Mouse (Mus musculus) cerebellum, adult (tissue): ENCODE results near the gene Trpv1.

Source experiments
- ATAC-seq: cut with Nextera tagmentation; 2 replicates; pipeline ENCODE4 v1.9.2; 2017; ENCODE audit warnings: mild to moderate bottlenecking, moderate library complexity, mixed read lengths; ENCODE audit not compliant: insufficient number of reproducible peaks, low FRiP score, low TSS enrichment

The Trpv1 gene

DNA sequence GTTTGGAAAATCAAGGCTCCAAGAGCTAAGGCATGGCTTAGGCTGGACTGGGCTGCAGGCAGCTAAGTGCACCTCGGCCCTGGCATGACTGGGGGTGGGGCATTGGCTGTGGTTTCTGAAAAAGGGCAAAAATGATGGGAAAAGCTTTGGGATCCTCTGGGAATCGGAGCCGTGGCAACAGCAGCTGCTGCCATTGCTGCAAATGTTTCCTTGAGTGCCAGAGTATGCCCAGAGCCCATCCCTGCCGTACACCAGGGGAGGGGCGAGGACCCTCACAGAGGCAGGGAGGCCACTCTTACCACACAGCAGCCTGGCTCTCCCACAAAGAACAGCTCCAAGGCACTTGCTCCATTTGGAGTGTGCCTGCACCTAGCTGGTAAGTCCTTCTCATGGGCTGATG, at the start of gene Trpv1:
Gene Trpv1 (plus strand): TSS at position 301 of the 400 bp plus-strand sequence.
- no peak for ATAC-seq

DNA sequence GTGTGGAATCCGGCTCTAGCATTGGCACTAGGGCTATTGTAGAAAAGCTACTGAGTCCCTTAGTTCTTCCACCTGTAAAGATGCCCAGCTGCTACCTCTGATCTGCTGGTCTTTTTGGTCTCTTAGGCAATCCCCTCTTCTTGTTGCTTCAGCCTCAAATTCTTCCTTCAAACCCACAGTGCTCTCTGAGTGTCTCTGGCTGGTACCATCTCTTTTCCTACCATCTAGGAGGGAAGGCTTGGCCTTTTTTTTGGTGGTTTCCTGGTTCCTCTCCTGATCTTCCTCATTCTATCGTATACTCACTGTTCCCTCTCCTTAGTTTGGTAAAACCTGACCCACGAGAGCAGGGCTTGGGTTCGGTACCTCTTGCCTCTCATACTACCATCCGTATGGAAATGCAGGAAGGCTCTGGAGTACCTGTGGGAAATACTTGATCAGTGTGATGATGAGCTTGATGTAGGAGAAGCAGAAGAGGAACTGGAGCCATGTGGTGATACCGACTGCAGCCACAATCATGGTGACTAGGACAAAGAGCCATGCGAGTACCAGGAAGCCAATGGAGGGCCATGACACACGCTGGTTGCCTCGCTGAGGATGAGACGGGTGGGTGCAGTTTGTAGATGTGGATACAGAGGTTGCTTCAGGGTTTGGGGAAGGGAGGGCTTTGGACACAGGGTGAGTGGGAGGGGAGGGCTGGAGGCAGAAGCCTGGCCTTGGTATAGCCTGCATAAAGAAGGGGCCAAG, 48.0 kb upstream of the Trpv1 start:
- no peak for ATAC-seq

DNA sequence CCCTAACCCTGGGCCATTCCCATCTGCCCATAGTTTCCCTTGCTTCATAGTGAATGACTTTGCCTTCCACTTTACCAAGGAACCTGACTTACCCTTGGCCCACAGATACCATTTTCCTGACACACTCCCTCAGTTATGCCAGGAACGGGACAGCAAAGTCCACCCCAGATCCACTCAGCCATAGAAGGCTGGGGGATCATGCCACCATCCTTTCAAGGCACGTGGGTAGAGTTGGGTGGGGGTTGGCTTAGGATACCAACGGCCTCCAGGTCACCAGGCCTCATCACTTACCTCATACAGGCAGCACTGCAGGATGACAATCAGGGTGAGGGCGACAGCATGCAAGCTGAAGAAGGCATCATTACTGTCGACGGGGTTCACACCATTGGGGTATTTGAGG, 46.9 kb upstream of the Trpv1 start:
- ATAC-seq: no peak

DNA sequence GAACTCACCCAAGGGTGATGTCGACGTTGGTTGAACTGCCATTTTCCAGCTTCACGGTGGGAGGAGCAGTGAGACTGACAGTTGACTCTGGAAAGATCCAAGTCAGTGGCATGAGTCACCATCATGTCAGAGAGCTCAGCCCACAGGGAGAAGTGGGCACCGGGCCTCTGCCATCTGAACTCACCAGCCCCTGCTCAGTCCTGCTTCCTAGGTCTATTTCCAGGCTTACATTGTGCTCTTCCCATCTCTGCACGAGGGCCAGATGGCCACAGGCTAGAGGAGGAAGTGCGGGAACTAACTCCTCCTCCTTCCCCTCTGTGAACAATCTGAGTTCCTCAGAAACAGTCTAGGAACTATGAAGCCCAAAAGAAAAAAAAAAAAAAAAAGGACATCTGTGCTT, 41.0 kb upstream of the Trpv1 start:
- ATAC-seq: peak; percentile 84

DNA sequence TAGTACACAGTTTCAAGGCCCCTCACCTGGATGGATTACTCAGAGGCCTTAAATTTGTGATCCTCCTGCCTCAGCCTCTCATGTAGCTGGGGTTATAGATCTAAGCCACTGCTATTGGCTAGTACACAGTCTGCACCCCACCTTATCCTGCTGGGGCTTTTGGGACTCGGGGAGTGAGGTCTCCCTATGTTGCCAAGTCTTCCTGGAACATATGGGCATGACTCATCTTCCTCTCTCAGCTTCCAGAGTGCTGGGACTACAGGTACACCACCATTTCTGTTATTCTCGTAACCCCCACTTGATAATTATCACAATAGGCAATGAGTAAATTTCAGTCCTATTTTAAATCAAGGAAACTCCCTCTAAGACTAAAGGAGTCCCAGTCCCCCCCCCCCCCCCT, 39.6 kb upstream of the Trpv1 start:
- no peak for ATAC-seq

DNA sequence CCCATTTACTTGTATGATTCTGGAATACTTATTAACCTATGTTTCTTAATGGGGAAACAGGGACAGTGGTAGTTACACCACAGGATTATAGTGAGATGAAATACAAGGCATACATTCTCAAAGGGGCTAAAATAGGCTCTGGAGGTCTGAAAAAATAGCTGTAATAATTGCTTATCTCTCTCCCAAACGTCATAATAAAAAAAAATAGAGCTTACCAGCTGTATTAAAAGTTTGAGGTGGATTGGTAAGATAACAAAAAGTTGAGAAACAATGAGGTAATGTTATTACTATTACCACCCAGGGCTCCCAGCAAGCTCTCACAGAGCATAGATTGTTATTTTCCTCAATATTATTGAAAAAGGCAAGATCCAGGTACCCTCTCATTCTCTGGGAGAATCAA, 35.9 kb upstream of the Trpv1 start:
- no peak for ATAC-seq

DNA sequence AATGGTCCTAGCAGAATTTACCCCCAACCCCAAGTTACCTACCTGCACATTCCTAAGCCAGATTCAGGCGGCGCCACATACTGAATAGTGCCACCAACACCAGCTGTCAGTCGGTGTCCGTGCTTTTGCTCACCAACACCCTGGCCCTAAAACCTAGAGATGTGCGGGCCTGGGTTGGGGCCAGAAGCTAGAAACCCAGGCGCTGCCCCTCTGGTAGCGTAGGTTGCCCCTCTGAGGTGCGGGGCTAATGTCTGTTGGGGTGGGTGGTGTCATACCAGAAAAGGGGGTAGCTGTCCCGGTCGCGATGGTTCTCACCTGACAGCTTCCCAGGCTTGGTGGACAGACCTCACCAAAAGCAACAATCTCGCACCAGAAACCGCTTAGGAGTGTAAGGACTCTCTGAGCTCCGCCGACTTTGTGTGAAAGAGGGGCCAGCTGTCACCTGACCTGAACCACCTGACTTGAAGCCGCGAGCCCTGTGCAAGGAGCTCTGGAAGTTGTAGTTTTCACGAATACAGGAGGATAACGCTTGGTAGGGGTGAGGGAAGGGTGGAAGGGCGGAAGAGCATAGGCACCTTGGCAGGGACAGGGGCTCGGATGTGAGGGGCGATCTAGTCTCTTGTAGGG, 35.4 kb upstream of the Trpv1 start, which contains the start of gene Ctns:
Gene Ctns (minus strand): TSS at position 440 of the 627 bp plus-strand sequence.
- peak; percentile 94 for ATAC-seq

DNA sequence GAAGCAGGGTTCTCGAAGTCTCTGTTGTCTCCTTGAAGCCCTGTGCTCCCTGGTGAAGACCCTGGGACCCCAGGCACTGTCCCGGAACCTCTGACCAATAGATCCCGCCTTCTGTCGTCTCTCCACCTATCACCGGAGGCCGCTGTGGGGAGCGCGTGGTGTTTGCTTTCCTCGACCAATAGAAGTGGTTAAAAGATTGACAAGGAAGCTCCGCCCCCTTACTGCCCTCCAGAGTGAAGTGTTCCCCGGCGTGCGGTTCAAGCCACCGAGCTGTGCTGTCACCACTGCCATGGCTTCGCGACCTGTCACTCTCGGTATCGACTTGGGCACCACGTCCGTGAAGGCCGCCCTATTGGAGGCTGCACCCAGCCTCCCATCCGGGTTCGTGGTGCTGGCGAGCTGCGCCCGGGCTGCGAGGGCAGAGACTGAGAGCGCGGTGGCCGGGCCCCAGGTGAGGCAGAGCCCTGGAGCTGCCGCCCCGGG, 34.8 kb upstream of the Trpv1 start, which contains the start of gene Shpk:
Gene Shpk (plus strand): TSS at position 231 of the 483 bp plus-strand sequence.
- peak; percentile 98 for ATAC-seq

DNA sequence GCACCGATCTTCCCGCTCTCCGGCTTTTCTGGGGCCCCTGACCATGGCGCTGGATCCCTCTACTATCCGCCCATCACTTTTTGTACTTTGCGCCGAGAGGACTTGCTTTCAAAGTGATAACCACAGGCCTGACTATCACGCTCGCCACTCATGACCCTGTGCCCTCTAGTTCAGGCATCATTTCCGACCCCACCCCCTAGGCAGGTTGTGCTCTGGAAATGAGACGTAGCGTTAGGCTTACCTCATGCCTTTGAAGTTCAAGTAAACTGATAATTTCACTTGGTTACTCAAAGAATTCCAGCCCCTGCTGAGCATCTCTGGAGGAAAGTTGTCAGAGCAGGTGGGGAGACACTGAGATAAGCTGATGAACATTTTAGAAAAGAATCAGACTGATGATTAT, 34.2 kb upstream of the Trpv1 start:
- no peak for ATAC-seq

DNA sequence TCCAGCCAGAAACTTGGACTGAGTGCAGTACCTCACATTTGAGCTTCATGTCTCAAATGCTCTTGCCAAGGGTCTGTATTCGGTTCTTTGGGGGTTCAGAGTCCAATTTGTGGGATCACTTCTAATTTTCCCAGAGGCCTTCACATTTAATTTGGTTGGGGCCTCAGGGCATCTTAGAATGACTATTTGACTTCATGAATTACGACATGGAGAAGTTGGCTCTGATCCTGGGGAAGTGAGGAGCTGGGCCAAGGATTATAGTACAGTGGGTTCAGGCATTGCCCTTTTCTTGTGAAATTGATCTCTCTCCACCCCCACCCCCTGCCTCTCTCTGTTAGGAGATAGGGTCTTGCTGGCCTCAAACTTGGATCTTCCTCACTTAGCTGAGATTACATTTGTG, 33.1 kb upstream of the Trpv1 start:
- ATAC-seq: no peak

DNA sequence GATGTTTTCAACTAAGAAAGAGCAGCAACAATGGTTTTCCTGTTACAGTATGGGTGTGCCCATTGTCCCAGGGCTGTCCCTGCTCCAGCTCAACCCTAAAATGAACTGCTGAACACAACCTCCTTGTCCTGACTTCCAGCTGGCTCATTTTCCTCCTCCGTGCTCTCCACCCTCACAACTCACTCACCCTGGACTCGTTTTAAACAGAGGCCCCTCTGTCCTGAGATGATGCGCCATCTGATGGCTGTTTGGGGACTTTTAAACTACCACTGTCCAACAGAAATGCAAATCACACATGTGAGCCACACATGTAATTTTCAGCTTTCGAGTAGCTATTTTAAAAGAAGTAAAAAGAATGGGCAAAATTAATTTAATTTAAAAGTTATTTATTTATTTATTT, 32.5 kb upstream of the Trpv1 start:
- ATAC-seq: no peak

DNA sequence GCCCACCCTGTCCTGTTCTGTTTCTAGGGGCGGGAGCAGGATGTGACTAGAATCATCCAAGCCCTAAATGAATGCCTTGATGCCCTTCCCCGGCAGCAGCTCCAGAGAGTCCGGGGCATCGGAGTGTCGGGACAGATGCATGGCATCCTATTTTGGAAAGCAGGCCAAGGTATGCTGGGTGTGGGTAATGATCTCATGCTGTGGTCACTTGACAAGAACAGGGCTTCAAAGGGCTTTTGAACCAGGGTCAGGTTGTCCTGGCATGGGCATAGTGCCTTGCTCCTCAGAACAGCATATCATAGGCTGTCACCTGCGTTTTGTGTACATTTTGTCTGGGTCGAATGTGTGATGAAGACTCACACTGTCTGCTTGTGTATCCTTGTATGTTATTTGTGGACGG, 30.2 kb upstream of the Trpv1 start:
- ATAC-seq: no peak

DNA sequence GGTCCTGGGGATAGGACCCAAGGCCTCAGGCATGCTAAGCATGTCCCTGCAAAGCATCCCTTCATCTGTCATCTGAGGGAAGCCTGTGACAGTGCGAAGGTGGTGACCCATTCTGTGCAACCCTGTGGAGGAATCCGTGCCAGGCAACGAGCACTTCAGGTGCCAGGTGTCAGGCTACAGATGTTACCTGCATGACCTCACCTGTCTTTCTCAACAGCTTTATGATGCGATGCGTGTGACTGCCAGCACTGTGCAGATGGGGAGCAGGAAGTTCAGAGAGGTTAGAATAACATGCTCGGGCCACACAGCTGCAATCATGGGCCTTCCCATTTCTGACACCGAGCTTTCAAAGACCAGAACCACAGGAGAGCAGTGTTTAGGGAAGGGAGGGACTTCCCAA, 28.9 kb upstream of the Trpv1 start:
- no peak for ATAC-seq

DNA sequence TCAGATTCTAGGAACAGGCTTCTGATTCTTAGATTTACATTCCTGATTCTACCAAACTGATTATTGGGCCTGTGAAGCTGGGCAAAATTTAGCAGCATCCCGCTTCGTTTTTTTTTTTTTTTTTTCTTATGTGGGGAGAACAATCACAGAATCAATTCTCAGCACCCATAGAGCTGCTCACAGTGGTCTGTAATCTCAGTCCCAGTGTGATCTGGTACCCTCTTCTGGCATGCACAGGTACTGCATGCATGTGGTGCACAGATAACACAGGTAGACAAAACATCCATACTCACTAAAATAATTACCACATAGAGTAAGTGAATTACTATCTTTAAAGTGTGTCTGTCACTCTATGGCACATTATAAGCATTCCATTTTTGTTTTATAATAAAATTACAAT, 26.5 kb upstream of the Trpv1 start:
- no peak for ATAC-seq

DNA sequence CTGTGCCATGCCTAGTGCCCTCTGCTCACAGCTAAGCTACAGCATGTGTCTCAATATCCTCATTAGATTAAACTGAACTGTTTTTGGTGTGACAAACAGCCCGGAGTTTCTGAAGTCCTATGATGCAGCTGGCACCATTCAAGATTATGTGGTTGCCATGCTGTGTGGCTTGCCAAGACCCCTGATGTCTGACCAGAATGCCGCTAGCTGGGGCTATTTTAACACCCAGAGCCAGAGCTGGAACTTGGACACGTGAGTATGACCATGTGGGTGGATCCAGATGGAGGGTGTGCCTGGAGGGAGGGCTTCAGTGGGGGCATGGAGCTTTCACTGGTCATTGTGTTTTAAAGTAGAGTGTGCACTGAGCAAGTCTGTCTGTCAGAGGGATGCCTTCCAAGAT, 20.1 kb upstream of the Trpv1 start:
- ATAC-seq: no peak

DNA sequence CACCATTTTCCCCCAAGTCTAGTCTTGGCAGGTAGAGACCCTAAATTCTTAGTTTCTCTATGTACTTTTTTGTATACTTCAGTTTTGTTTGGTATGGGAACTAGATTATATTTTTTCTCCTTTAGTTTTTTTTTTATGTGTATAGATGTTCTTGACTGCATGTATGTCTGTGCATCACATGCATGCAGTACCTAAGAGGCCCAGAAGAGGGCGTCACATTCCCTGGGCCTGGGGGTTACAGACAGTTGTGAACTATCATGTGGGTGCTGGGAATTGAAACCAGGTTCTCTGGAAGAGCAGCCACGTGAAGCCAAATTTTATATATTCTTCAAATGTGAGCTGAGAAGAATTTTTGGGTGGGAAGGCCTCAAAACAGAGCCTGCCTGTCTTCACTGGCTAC, 14.4 kb upstream of the Trpv1 start:
- no peak for ATAC-seq

DNA sequence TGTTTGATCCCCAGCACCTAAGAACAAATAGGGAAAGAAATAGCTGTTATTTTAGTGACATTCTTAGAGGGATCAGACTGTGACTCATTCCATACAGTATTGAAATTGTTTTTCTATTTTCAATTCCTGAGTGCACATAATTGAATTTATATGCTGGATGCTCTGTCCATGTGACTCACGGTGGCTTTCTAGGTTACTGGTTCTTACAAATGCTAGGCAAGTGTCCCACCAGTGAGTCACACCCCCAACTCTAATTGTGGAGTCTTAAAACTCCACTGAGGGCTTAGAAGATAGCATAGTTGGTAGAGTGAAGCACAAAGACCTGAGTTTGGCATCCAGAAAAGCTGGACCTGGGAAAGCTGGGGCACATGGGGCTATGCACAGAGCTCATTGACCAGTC, 13.4 kb upstream of the Trpv1 start:
- ATAC-seq: no peak

DNA sequence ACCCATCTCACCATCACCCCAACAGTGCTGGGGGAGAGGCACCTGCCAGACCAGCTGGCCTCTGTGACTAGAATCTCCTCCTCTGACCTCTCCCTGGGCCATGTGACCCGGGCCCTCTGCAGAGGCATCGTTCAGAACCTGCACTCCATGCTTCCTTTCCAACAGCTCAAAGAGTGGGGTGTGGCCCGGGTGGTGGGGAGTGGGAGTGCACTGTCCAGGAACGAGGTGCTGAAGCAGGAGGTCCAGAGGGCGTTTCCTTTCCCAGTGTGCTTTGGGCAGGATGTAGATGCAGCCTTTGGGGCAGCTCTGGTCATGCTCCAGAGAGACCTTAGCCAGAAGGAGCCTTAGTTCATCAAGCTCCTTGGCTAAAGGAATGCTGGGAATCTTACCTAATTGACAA, 11.2 kb upstream of the Trpv1 start:
- ATAC-seq: no peak; the same call in 1 of the 2 replicates

DNA sequence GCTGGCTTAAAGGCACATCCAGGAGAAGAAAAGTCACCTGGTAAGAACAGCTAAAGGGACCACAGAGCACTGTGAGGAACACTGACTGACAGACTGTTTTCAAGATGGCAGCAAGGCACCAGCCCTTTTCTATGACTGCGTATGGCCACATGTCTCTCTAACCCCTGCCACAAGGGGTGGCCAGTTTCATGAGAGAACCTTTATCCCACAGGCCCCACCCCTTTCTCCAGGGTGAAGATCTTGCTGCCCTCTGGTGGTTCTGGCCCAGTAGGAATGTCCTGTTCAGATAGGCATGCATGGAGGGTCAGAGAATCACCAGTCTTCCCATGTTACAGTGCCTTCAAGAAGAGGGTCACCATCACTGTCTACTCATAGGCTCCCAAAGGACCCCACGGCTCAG, 10.1 kb upstream of the Trpv1 start:
- ATAC-seq: no peak

DNA sequence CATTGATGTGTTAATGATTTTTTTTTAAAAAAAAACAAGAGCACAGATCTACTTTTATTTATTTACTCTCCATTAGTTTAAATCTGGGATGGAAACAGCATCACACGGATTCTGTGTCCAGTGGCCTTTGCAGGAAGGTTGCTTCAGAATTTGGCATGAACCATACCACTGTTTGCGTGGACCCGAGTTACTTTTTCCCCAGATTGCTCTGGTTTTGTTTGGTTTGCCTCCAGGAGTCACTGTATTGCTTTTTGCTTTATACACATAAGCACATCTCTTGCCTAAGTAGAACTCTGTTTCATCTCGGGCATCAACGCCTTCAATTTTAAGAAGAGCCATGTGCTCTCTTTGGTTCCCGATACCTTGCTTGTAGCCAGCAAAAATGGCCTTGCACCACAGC, 8.2 kb upstream of the Trpv1 start:
- ATAC-seq: no peak

DNA sequence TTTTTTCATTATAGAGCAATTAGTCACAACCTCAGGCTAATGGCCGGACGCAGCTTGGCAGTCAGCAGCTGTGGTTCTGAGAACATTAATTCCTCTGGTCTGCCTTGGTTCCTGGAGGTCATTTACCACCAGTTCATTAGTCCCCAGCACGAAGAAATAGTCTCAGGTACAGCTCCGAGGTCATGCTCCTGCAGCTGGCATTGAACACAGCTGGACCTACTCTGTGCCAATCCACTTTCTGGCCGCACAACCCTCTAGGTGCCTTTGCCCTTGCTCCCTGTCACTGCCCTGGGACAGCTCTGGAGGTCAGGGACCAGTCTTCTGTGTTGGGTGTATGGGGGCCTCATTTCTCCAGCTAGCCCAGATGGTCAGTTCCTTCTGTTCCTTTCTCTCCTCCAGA, 5.2 kb upstream of the Trpv1 start:
- ATAC-seq: no peak

DNA sequence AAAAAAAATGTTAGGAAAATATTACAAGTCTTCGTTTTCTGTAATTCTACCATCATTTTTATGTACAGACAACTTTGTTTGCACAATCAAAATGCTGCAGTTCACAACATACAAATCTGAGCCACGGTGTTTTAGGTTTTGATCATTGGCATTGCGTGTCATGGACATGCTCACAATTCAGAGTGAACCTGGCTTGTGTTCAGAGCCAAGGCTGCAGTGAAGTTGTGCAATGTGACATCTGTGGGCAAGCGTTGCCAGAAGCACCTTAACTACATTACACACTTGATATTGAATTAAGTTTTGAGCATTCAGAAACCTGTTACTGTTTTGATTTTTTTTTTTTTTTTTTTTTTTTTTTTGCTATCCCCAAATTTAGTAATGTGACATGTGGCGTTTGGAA, 4.0 kb upstream of the Trpv1 start:
- no peak for ATAC-seq
